Mouse (Mus musculus) embryonic fibroblast, embryonic 13.5 days (primary cell): ENCODE measurements around the gene Wbp2.

Source experiments
- CTCF ChIP-seq: IDR thresholded peaks from 2 replicates; pipeline ENCODE4 v1.5.1; 2011; ENCODE audit warnings: mild to moderate bottlenecking, control low read depth, low read length, moderate library complexity, borderline replicate concordance; ENCODE audit not compliant: insufficient read depth
- POLR2A ChIP-seq: IDR thresholded peaks from 2 replicates; pipeline ENCODE4 v1.6.1; 2011; ENCODE audit warnings: low read depth, mild to moderate bottlenecking, control low read depth, low read length, moderate library complexity

DNA sequence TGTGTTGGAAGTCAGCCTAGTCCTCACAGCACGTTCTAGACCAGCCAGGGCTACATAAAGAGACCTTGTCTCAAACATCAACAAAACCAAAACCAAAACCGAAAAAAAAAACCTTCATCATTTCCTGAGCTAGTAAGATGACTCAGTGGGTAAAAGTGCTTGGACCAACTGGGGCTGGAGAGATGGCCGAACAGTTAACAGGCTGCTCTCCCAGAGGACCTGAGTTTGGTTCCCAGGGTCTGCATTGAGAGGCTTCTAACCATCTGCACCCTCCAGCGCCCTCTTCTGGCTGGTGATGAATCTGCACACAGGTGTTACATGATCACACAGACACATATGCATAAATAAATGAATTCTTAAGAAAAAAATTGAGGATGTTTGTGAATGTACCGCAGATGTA lies 15.3 kb downstream of the Wbp2 start:
- no peak for TF ChIP-seq POLR2A
- no peak for TF ChIP-seq CTCF
